Mouse (Mus musculus): ENCODE results near the gene Eif2s2.

Eif2s2 gene

DNA sequence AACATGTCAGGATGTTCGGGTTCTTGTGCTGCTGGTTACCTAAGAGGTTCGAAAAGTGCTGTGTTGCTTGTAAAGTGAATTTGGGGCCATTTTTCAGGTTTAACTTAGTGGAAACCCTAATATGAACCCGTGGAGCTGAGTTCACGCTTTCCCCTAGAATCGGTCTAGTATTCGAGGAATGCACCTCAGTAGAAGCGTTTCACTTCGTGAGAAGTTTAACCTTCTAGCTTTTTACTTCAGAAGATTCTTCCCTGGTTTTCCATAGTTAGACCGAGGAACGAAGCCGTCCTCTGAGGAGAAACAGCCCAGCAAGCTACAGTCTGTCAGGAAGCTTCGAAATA lies 280 bp upstream of the Eif2s2 start:
- DNase-seq (ENCODE audit: low read depth) = no peak

- DNase-seq (ENCODE audit: low read depth) = peak; percentile 56
These were observed 1.1 kb downstream of the Eif2s2 start for GRCm38 (mm10) chr2:154891585-154891984.

DNA sequence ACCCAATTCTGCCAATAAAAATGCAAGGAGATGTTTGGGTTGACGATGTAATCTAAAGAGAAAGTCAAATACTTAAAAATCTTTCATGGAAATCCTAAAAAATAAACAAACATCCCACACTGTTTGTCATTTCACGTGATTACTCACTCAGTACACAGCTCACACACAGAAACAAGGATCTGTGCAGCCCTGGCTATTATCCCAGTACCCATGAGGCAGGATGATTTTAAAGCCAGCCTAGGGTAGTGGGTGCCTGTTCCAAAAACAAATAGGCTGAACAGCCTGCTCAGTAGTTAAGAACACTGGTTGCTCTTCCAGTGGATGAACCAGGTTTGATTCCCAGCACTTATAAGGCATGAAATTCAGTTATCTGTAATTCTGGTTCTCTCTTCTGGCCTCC lies 16.1 kb downstream of the Eif2s2 start:
- DNase-seq (ENCODE audit: low read depth) = no peak

GRCm38 (mm10) chr2:154869954-154870641 lies 22.6 kb downstream of the Eif2s2 start:
- no peak for DNase-seq (ENCODE audit: low read depth)

GRCm38 (mm10) chr2:154868106-154868505 lies 24.6 kb downstream of the Eif2s2 start:
- no peak for DNase-seq (ENCODE audit: low read depth)

- DNase-seq (ENCODE audit: low read depth) = no peak
These were observed 27.0 kb downstream of the Eif2s2 start for GRCm38 (mm10) chr2:154865696-154866095.

- DNase-seq (ENCODE audit: low read depth) = no peak
These were observed 29.1 kb downstream of the Eif2s2 start for GRCm38 (mm10) chr2:154863672-154864071.

DNA sequence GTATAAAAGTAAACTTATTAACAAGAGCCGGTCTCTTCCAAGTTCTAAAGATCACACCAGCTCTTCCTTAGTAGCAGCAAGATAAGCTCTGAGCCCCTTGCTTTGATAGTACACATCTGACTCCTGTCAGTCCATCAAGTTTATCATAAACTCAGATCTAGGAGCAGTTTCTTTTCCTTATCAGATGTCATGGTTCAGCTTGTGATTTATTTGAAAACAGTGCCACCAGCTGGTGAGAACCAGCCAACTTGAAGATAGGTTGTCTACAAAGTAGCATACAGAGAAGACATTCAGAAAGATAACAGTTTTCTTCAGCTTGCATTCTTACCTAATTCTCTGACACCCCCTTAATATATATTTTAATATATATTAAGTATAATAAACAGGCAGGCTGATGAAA lies 37.4 kb downstream of the Eif2s2 start:
- DNase-seq (ENCODE audit: low read depth) = peak; percentile 76

GRCm38 (mm10) chr2:154848086-154848485 lies 44.6 kb downstream of the Eif2s2 start:
- DNase-seq (ENCODE audit: low read depth) = no peak

DNA sequence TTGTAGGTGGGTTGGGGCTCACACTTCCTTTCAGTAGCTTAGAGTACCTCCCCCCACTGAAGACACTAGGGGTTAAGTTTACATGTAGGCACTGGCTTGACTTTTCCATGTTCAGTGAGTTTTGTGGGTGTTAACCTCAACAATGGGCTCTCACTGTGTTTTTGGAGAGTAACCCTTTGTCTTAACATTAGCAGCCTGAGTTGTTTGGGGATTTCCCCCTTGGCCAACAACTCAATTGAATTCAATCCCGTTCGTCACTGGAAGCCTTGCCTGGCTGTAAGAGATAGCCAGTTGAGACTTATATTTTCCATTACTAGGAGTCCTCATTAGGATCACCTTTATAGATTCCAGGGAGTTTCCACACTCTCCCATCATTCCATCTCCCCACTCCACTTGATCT lies 56.2 kb downstream of the Eif2s2 start:
- DNase-seq (ENCODE audit: low read depth) = no peak

GRCm38 (mm10) chr2:154834149-154834865 lies 58.4 kb downstream of the Eif2s2 start:
- DNase-seq (ENCODE audit: low read depth) = no peak

- no peak for DNase-seq (ENCODE audit: low read depth)
These were observed 60.3 kb downstream of the Eif2s2 start for GRCm38 (mm10) chr2:154832471-154832870.

GRCm38 (mm10) chr2:154827521-154827920 lies 65.2 kb downstream of the Eif2s2 start:
- DNase-seq (ENCODE audit: low read depth) = no peak

DNA sequence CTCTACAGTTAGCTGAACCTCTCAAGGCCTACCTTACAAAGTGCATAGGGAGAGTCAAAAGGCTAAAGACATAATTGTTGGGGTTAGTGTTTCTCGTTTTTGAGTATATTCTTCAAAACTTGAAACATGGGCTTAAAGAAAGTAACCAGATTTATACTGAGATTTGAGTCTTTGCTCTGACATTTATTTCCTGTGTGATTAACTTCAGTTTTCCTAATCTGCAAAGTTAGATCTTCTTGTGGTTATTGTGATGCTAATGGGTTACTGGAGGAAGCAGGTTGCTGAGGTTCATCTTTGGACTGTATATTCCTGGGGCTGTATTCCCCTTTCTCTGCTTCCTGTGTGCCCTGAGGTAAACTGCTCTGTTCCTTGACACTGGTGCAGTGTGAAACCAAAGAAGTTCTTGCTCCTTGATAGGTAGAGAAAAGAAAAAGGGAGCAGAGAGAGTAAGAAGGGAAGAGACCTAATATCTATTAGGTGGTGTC lies 66.6 kb downstream of the Eif2s2 start:
- DNase-seq (ENCODE audit: low read depth) = no peak
